Mouse (Mus musculus): ENCODE results near the gene Olfr699. TPM values are rescaled to one million over a fixed set of nuclear protein-coding genes. Genes with fewer than 3 reads are reported as not detected.

The Olfr699 gene
- polyA plus RNA-seq (2012; rRNA removed; ENCODE audit: low replicate concordance): not detected in 2 replicates

GRCm38 (mm10) chr7:106793098-106793497 is at the start of gene Olfr699:
Gene Olfr699 (minus strand): TSS chr7:106793198.

GRCm38 (mm10) chr7:106833793-106834192 is 40.8 kb upstream of the Olfr699 start, which contains the start of gene Olfr702:
Gene Olfr702 (minus strand): TSS chr7:106833893.

GRCm38 (mm10) chr7:106813829-106814228 is 20.8 kb upstream of the Olfr699 start, which contains the start of gene Olfr701:
Gene Olfr701 (plus strand): TSS chr7:106814129.

GRCm38 (mm10) chr7:106808734-106809133 is 15.7 kb upstream of the Olfr699 start, which contains the start of gene Olfr700:
Gene Olfr700 (minus strand): TSS chr7:106808834.

GRCm38 (mm10) chr7:106755297-106755696 is 37.7 kb downstream of the Olfr699 start, which contains the start of gene Olfr698:
Gene Olfr698 (minus strand): TSS chr7:106755397.

GRCm38 (mm10) chr7:106742343-106742742 is 50.7 kb downstream of the Olfr699 start, which contains the start of gene Olfr697:
Gene Olfr697 (minus strand): TSS chr7:106742443.

Other genes starting within 250 kb of the Olfr699 start
- not detected in 2 replicates for gene Olfr693, start 112.6 kb downstream of the Olfr699 start, polyA plus RNA-seq (2012; rRNA removed; ENCODE audit: low replicate concordance)
- not detected in 2 replicates for gene Olfr694, start 101.4 kb downstream of the Olfr699 start, polyA plus RNA-seq (2012; rRNA removed; ENCODE audit: low replicate concordance)
- not detected in 2 replicates for gene Olfr695, start 76.8 kb downstream of the Olfr699 start, polyA plus RNA-seq (2012; rRNA removed; ENCODE audit: low replicate concordance)
- gene Olfr697, start 50.8 kb downstream of the Olfr699 start, polyA plus RNA-seq (2012; rRNA removed; ENCODE audit: low replicate concordance): not detected in 2 replicates
- gene Olfr698, start 37.8 kb downstream of the Olfr699 start, polyA plus RNA-seq (2012; rRNA removed; ENCODE audit: low replicate concordance): not detected in 2 replicates
- not detected in 2 replicates for gene Olfr700, start 15.6 kb upstream of the Olfr699 start, polyA plus RNA-seq (2012; rRNA removed; ENCODE audit: low replicate concordance)
- not detected in 2 replicates for gene Olfr701, start 20.9 kb upstream of the Olfr699 start, polyA plus RNA-seq (2012; rRNA removed; ENCODE audit: low replicate concordance)
- gene Olfr702, start 40.7 kb upstream of the Olfr699 start, polyA plus RNA-seq (2012; rRNA removed; ENCODE audit: low replicate concordance): not detected in 2 replicates
- gene Olfr703, start 50.2 kb upstream of the Olfr699 start, polyA plus RNA-seq (2012; rRNA removed; ENCODE audit: low replicate concordance): not detected in 2 replicates
- not detected in 2 replicates for gene Olfr704, start 70.0 kb upstream of the Olfr699 start, polyA plus RNA-seq (2012; rRNA removed; ENCODE audit: low replicate concordance)
- not detected in 2 replicates for gene Olfr705, start 83.7 kb upstream of the Olfr699 start, polyA plus RNA-seq (2012; rRNA removed; ENCODE audit: low replicate concordance)
- not detected in 2 replicates for gene Olfr706, start 95.0 kb upstream of the Olfr699 start, polyA plus RNA-seq (2012; rRNA removed; ENCODE audit: low replicate concordance)
- gene Olfr707, start 108.0 kb upstream of the Olfr699 start, polyA plus RNA-seq (2012; rRNA removed; ENCODE audit: low replicate concordance): not detected in 2 replicates
- not detected in 2 replicates for gene Olfr1532-ps1, start 114.8 kb upstream of the Olfr699 start, polyA plus RNA-seq (2012; rRNA removed; ENCODE audit: low replicate concordance)
- gene Olfr709-ps1, start 139.0 kb upstream of the Olfr699 start, polyA plus RNA-seq (2012; rRNA removed; ENCODE audit: low replicate concordance): not detected in 2 replicates
- gene Olfr710, start 155.1 kb upstream of the Olfr699 start, polyA plus RNA-seq (2012; rRNA removed; ENCODE audit: low replicate concordance): not detected in 2 replicates
- gene Olfr6, start 170.7 kb upstream of the Olfr699 start, polyA plus RNA-seq (2012; rRNA removed; ENCODE audit: low replicate concordance): not detected in 2 replicates
- gene Olfr711, start 182.3 kb upstream of the Olfr699 start, polyA plus RNA-seq (2012; rRNA removed; ENCODE audit: low replicate concordance): not detected in 2 replicates
- gene Olfr2, start 212.9 kb upstream of the Olfr699 start, polyA plus RNA-seq (2012; rRNA removed; ENCODE audit: low replicate concordance): not detected in 2 replicates
- gene Olfr713, start 238.0 kb upstream of the Olfr699 start, polyA plus RNA-seq (2012; rRNA removed; ENCODE audit: low replicate concordance): not detected in 2 replicates

Measured in subcutaneous adipose tissue, adult 2 months (tissue).